Mouse (Mus musculus): Measurements from ENCODE around the gene Unc13c.

Unc13c gene

GRCm38 (mm10) chr9:73612896-73613295, 355.9 kb downstream of the Unc13c start:
- no peak for DNase-seq (ENCODE audit: low spot score)

- no peak for DNase-seq (ENCODE audit: low spot score)
These were observed 364.8 kb downstream of the Unc13c start for GRCm38 (mm10) chr9:73603921-73604320.

- no peak for DNase-seq (ENCODE audit: low spot score)
These were observed 403.2 kb downstream of the Unc13c start for GRCm38 (mm10) chr9:73565558-73565957.

- DNase-seq (ENCODE audit: low spot score) = no peak
These were observed 408.7 kb downstream of the Unc13c start for GRCm38 (mm10) chr9:73560037-73560436.

- no peak for DNase-seq (ENCODE audit: low spot score)
These were observed 411.0 kb downstream of the Unc13c start for GRCm38 (mm10) chr9:73557805-73558204.

- DNase-seq (ENCODE audit: low spot score) = no peak
These were observed 413.4 kb downstream of the Unc13c start for GRCm38 (mm10) chr9:73555354-73555753.

GRCm38 (mm10) chr9:73472568-73472967, 496.2 kb downstream of the Unc13c start:
- no peak for DNase-seq (ENCODE audit: low spot score)

GRCm38 (mm10) chr9:73462027-73462426, 506.7 kb downstream of the Unc13c start:
- no peak for DNase-seq (ENCODE audit: low spot score)

- DNase-seq (ENCODE audit: low spot score) = no peak
These were observed 518.8 kb downstream of the Unc13c start for GRCm38 (mm10) chr9:73450009-73450408.

GRCm38 (mm10) chr9:73449216-73449615, 519.5 kb downstream of the Unc13c start:
- no peak for DNase-seq (ENCODE audit: low spot score)

- no peak for DNase-seq (ENCODE audit: low spot score)
These were observed 536.8 kb downstream of the Unc13c start for GRCm38 (mm10) chr9:73431925-73432324.

Measured in urinary bladder, postnatal 10 days (tissue).